Mouse (Mus musculus) adrenal gland (tissue): ENCODE data around the gene 1700023F06Rik.
"Not testable (repeated sequence)": the region's sequence is repeated elsewhere in the genome, so short reads cannot be mapped to it uniquely, and the experiment has no call there.

ENCODE experiments used
- intact Hi-C: fragments of 180-260 bp; cut with DNase I; formaldehyde crosslinking; loops from one replicate; pipeline ENCODE4 v1.15.1; 2025

1700023F06Rik gene

GRCm38 (mm10) chr11:103223951-103224456, 15.6 kb upstream of the 1700023F06Rik start:
- intact Hi-C loops: no loop called here

GRCm38 (mm10) chr11:103223444-103223843, 15.1 kb upstream of the 1700023F06Rik start:
- intact Hi-C loops: no loop called here

GRCm38 (mm10) chr11:103222718-103223117, 14.4 kb upstream of the 1700023F06Rik start:
- intact Hi-C loops: not testable (repeated sequence)

GRCm38 (mm10) chr11:103221437-103221836, 13.1 kb upstream of the 1700023F06Rik start:
- intact Hi-C loops: no loop called here

- intact Hi-C loops: no loop called here
Observed at GRCm38 (mm10) chr11:103219995-103220394, 11.6 kb upstream of the 1700023F06Rik start.

GRCm38 (mm10) chr11:103219259-103219658, 10.9 kb upstream of the 1700023F06Rik start:
- intact Hi-C loops: no loop called here

GRCm38 (mm10) chr11:103218517-103218901, 10.2 kb upstream of the 1700023F06Rik start:
- intact Hi-C loops: no loop called here

- intact Hi-C loops: no loop called here
Observed at GRCm38 (mm10) chr11:103217790-103218516, 9.6 kb upstream of the 1700023F06Rik start, which contains the start of gene Spata32. TSS of gene Spata32 (minus strand) at chr11:103218432.

GRCm38 (mm10) chr11:103215355-103215754, 7.0 kb upstream of the 1700023F06Rik start:
- intact Hi-C loops: no loop called here

GRCm38 (mm10) chr11:103213712-103214111, 5.4 kb upstream of the 1700023F06Rik start:
- intact Hi-C loops: no loop called here

GRCm38 (mm10) chr11:103210291-103210690, 1.9 kb upstream of the 1700023F06Rik start:
- intact Hi-C loops: no loop called here

- intact Hi-C loops: no loop called here
Observed at GRCm38 (mm10) chr11:103206203-103206602, 2.2 kb downstream of the 1700023F06Rik start.

GRCm38 (mm10) chr11:103202376-103202775, 6.0 kb downstream of the 1700023F06Rik start:
- intact Hi-C loops: no loop called here

- intact Hi-C loops: no loop called here
Observed at GRCm38 (mm10) chr11:103201664-103202063, 6.7 kb downstream of the 1700023F06Rik start.

- intact Hi-C loops: no loop called here
Observed at GRCm38 (mm10) chr11:103198911-103199803, 9.2 kb downstream of the 1700023F06Rik start.

GRCm38 (mm10) chr11:103198339-103198738, 10.0 kb downstream of the 1700023F06Rik start:
- intact Hi-C loops: no loop called here

GRCm38 (mm10) chr11:103197340-103197739, 11.0 kb downstream of the 1700023F06Rik start:
- intact Hi-C loops: no loop called here

GRCm38 (mm10) chr11:103195656-103196055, 12.7 kb downstream of the 1700023F06Rik start:
- intact Hi-C loops: no loop called here

- intact Hi-C loops: no loop called here
Observed at GRCm38 (mm10) chr11:103195236-103195635, 13.1 kb downstream of the 1700023F06Rik start.

- intact Hi-C loops: no loop called here
Observed at GRCm38 (mm10) chr11:103193825-103194168, 14.6 kb downstream of the 1700023F06Rik start.

GRCm38 (mm10) chr11:103192956-103193824, 15.2 kb downstream of the 1700023F06Rik start:
- intact Hi-C loops: no loop called here
